Mouse (Mus musculus) liver, adult 2 months (tissue): ENCODE data around the gene Pcnx2.

Experiments
- CTCF ChIP-seq: fragments of 200-500 bp; IDR thresholded peaks from 2 replicates; pipeline ENCODE4 v1.5.1; 2011; ENCODE audit warnings: low read depth, low read length, control low read depth
- POLR2A ChIP-seq: fragments of 200-500 bp; IDR thresholded peaks from 2 replicates; pipeline ENCODE4 v1.6.1; 2011; ENCODE audit warnings: low read length, control low read depth; ENCODE audit not compliant: insufficient read depth; ENCODE audit errors: extremely low read depth

DNA sequence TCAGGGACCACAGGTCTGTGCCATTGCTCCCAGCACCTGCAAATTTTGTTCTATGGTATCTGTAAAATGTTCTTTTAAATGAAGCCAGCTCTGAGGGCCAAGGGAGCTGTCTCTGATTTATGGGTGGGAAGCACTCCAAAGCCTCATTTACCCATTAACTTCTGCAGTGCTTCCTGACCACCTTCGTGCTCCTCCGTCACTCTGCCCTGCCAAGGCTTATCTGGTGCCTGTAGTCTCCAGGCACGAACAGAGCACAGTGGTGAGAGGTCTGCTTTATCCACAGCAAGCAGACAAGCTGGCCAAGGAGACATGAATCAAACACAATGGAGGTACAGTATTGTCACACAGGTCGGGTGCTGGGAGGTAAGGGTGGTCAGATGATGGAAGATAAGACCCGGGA, 44.8 kb downstream of the Pcnx2 start:
- TF ChIP-seq CTCF: no peak
- no peak for TF ChIP-seq POLR2A
